Mouse (Mus musculus): ENCODE data around the gene Tenm3.

The Tenm3 gene

GRCm38 (mm10) chr8:48451247-48451635 lies 392.5 kb downstream of the Tenm3 start:
- DNase-seq (ENCODE audit: low spot score): no peak

GRCm38 (mm10) chr8:48450397-48451246 lies 393.1 kb downstream of the Tenm3 start:
- DNase-seq (ENCODE audit: low spot score): no peak

- DNase-seq (ENCODE audit: low spot score): no peak
Measured at GRCm38 (mm10) chr8:48449625-48450024, 394.1 kb downstream of the Tenm3 start.

- no peak for DNase-seq (ENCODE audit: low spot score)
Measured at GRCm38 (mm10) chr8:48445690-48446089, 398.1 kb downstream of the Tenm3 start.

- DNase-seq (ENCODE audit: low spot score): no peak
Measured at GRCm38 (mm10) chr8:48439491-48439890, 404.3 kb downstream of the Tenm3 start.

GRCm38 (mm10) chr8:48437523-48438207 lies 406.1 kb downstream of the Tenm3 start:
- no peak for DNase-seq (ENCODE audit: low spot score)

- DNase-seq (ENCODE audit: low spot score): no peak
Measured at GRCm38 (mm10) chr8:48425101-48425500, 418.6 kb downstream of the Tenm3 start.

GRCm38 (mm10) chr8:48417714-48418113 lies 426.0 kb downstream of the Tenm3 start:
- no peak for DNase-seq (ENCODE audit: low spot score)

- DNase-seq (ENCODE audit: low spot score): no peak
Measured at GRCm38 (mm10) chr8:48410916-48411315, 432.8 kb downstream of the Tenm3 start.

GRCm38 (mm10) chr8:48400572-48400972 lies 443.2 kb downstream of the Tenm3 start:
- no peak for DNase-seq (ENCODE audit: low spot score)

- no peak for DNase-seq (ENCODE audit: low spot score)
Measured at GRCm38 (mm10) chr8:48385833-48386232, 457.9 kb downstream of the Tenm3 start.

- no peak for DNase-seq (ENCODE audit: low spot score)
Measured at GRCm38 (mm10) chr8:48380035-48380434, 463.7 kb downstream of the Tenm3 start.

GRCm38 (mm10) chr8:48376774-48377173 lies 467.0 kb downstream of the Tenm3 start:
- DNase-seq (ENCODE audit: low spot score): peak; percentile 40

- peak; percentile 12 for DNase-seq (ENCODE audit: low spot score)
Measured at GRCm38 (mm10) chr8:48375183-48375582, 468.6 kb downstream of the Tenm3 start.

GRCm38 (mm10) chr8:48373404-48373803 lies 470.3 kb downstream of the Tenm3 start:
- DNase-seq (ENCODE audit: low spot score): no peak

- no peak for DNase-seq (ENCODE audit: low spot score)
Measured at GRCm38 (mm10) chr8:48367164-48367563, 476.6 kb downstream of the Tenm3 start.

- DNase-seq (ENCODE audit: low spot score): no peak
Measured at GRCm38 (mm10) chr8:48356849-48357248, 486.9 kb downstream of the Tenm3 start.

- DNase-seq (ENCODE audit: low spot score): no peak
Measured at GRCm38 (mm10) chr8:48353458-48353857, 490.3 kb downstream of the Tenm3 start.

GRCm38 (mm10) chr8:48348901-48349300 lies 494.9 kb downstream of the Tenm3 start:
- DNase-seq (ENCODE audit: low spot score): no peak

GRCm38 (mm10) chr8:48348386-48348785 lies 495.4 kb downstream of the Tenm3 start:
- DNase-seq (ENCODE audit: low spot score): no peak

GRCm38 (mm10) chr8:48343067-48343420 lies 500.7 kb downstream of the Tenm3 start:
- no peak for DNase-seq (ENCODE audit: low spot score)

GRCm38 (mm10) chr8:48342321-48343066 lies 501.3 kb downstream of the Tenm3 start:
- DNase-seq (ENCODE audit: low spot score): no peak

- DNase-seq (ENCODE audit: low spot score): no peak
Measured at GRCm38 (mm10) chr8:48341692-48342091, 502.1 kb downstream of the Tenm3 start.

Measured in layer of hippocampus, adult 9-10 months (tissue).